Mouse (Mus musculus) midbrain, embryonic 15.5 days (tissue): ENCODE data around the gene Paf1. TPM values are rescaled to one million over a fixed set of nuclear protein-coding genes. Genes with fewer than 3 reads are reported as not detected.

Source experiments
- ATAC-seq: fragments of 200-750 bp; cut with Nextera tagmentation; replicated peaks from 2 replicates; pipeline ENCODE4 v1.8.0; 2017; ENCODE audit warnings: moderate TSS enrichment
- H3K27ac ChIP-seq: fragments of 300-500 bp; sonication (generic); 2 replicates; pipeline ENCODE4 v1.5.1; 2015; ENCODE audit warnings: mild to moderate bottlenecking, inconsistent platforms
- H3K27me3 ChIP-seq: fragments of 300-500 bp; sonication (generic); replicated peaks from 2 replicates; pipeline ENCODE4 v1.6.1; 2015; ENCODE audit warnings: inconsistent platforms
- H3K36me3 ChIP-seq: fragments of 300-500 bp; sonication (generic); replicated peaks from 2 replicates; pipeline ENCODE4 v1.6.1; 2015; ENCODE audit warnings: inconsistent platforms
- H3K4me1 ChIP-seq: fragments of 300-500 bp; sonication (generic); 2 replicates; pipeline ENCODE4 v1.6.1; 2015; ENCODE audit warnings: inconsistent platforms
- H3K4me2 ChIP-seq: fragments of 300-500 bp; sonication (generic); 2 replicates; pipeline ENCODE4 v1.6.1; 2015; ENCODE audit warnings: inconsistent platforms, mild to moderate bottlenecking, moderate library complexity
- H3K4me3 ChIP-seq: fragments of 300-500 bp; sonication (generic); 2 replicates; pipeline ENCODE4 v1.5.1; 2015; ENCODE audit warnings: mild to moderate bottlenecking, inconsistent platforms
- H3K9ac ChIP-seq: fragments of 300-500 bp; sonication (generic); 2 replicates; pipeline ENCODE4 v1.6.1; 2015; ENCODE audit warnings: mild to moderate bottlenecking, inconsistent platforms
- H3K9me3 ChIP-seq: fragments of 300-500 bp; sonication (generic); 2 replicates; pipeline ENCODE4 v1.6.1; 2016; ENCODE audit warnings: inconsistent platforms
- WGBS: fragments of 180-500 bp; shearing (Covaris S2); methylation state at CpG from one replicate; pipeline ENCODE4 v1.1.7; 2015; ENCODE audit warnings: mixed read lengths; 5-methylcytosine and 5-hydroxymethylcytosine counted together
- polyA plus RNA-seq: library from polyadenylated mRNA; unstranded; fragments of >200 nt; fragmentation: Nextera tagmentation; extraction: Ambion mirVana; gene quantifications from 2 replicates; pipeline ENCODE4 v1.2.1, GENCODE M21; 2015

The Paf1 gene
- polyA plus RNA-seq, 1 experiment from 2014 or later: 110 TPM

DNA sequence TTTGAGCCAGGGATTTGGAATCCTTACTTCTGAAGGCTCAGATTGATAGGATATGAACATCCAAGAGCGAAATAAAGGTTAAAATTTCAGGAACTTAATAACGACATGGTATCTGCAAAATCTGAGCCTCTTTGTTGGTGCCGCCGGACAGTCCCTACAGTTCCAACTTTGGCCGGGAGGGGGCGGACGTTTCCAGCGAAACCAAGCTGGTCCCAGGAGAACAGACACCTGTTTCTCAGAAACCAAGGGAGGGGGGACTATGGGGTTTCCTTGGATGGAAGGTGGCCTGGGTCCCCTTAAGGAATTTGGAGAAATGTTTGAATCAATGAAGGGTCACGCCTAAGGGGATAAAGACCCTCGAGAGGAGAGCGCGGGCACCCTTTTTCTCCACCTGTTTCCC, 53.7 kb downstream of the Paf1 start:
- no peak overlapping the region for H3K9ac ChIP-seq
- H3K4me2 ChIP-seq: no peak overlapping the region
- H3K27me3 ChIP-seq: peaks cover 5% of the 10 kb centered on the region; the same call in 1 of the 2 replicates
- ATAC-seq: no peak
- H3K9me3 ChIP-seq: no peaks in the 10 kb centered on the region
- H3K4me3 ChIP-seq: no peak overlapping the region
- peaks cover 17% of the 10 kb centered on the region; the same call in 1 of the 2 replicates for H3K4me1 ChIP-seq
- H3K36me3 ChIP-seq: no peaks in the 10 kb centered on the region
- H3K27ac ChIP-seq: no peak overlapping the region
- 4% methylated on average over 12 of the region's 12 CpGs for WGBS

DNA sequence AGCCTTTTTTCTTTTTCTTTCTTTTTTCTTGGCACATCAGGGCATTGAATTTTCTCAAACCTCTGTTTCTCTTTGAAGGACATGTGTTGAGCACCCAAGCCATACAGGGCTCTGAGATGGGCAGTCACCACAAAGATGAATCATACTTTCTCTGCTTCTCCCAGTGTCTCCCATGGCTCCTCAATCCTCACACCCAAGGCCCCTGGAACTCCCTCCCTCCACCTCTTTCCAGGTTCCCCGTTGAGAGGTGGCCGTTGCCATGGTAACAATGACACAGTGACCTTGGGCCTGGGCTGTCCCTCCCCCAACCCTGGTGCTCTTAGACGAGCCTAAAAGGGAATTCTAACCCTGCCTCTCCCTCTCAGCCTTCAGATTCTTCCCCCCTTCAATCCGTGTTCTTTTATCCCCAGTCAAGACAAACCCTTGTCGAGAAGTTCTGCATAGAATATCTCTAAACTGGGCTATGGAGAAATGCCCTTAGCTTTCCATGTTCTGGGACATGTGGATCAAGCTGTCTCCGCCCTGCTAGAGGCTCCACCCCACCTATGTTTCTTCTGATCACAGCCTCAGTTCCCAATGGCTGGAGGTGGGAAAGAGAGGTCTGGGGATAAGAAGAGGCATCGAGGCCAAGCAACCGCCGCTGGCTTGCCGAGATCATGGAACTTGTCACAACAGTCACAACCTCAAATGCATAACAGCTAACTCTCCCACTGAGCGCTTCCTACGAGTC, 54.5 kb downstream of the Paf1 start:
- H3K36me3 ChIP-seq: no peaks in the 10 kb centered on the region
- H3K27me3 ChIP-seq: peaks cover 5% of the 10 kb centered on the region; the same call in 1 of the 2 replicates
- H3K4me3 ChIP-seq: no peak overlapping the region
- no peak overlapping the region for H3K4me2 ChIP-seq
- H3K9me3 ChIP-seq: no peaks in the 10 kb centered on the region
- no peak for ATAC-seq
- WGBS: 16% methylated on average over 12 of the region's 12 CpGs
- H3K9ac ChIP-seq: no peak overlapping the region
- no peak overlapping the region for H3K27ac ChIP-seq
- H3K4me1 ChIP-seq: peaks cover 18% of the 10 kb centered on the region; the same call in 1 of the 2 replicates

DNA sequence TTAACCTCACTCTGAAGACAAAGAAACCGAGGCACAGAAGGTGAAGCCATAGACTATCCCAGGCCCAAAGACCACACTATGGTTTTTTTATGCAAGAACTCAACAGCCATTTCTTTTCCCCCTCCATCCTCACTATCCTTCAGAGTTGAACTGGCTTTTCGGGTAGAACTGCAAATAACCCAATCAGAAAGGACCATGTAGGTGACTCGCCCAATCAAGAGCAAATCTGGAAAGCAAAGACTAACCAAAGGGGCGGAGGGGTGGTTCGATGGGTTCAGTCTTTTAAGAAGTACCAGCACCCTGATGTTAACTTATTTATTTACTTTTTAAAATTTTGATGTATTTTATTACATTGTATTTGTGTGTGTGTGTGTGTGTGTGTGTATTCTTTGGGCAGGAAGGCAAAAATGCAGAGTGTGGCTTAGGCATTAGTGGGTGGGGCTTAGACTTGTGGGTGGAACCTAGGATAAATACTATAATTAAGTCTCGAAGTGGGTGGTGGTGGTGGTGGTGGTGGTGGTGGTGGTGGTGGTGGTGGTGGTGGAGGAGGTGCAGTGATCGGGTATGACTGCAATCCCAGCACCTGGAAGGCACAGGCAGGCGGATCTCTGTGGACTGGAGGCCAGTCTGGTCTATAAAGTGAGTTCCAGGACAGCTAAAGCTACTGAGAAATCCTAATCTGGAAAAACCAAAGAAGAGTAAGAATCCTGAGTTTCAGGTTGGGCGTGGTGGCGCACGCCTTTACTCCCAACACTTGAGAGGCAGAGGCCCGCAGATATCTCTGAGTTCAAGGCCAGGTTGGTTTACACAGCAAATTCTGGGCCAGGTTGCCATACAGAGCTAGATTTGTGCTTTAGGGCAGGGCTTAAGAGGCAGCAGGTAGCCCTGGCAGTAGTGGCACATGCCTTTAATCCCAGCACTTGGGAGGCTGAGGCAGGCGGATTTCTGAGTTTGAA, 55.4 kb downstream of the Paf1 start:
- Histone ChIP-seq H3K4me3 (no peak overlapping the region), H3K4me2 (no peak overlapping the region), H3K9me3 (no peaks in the 10 kb centered on the region), H3K9ac (no peak overlapping the region), H3K36me3 (no peaks in the 10 kb centered on the region), H3K27ac (no peak overlapping the region), H3K4me1 (peaks cover 23% of the 10 kb centered on the region), H3K27me3 (peaks cover 5% of the 10 kb centered on the region; the same call in 1 of the 2 replicates)
- no peak for ATAC-seq
- 72% methylated on average over 13 of the region's 13 CpGs for WGBS

Other genes starting within 250 kb of the Paf1 start
- 75.6 and 78.4 TPM in 2 replicates for gene Fbl, start 223.2 kb upstream of the Paf1 start, polyA plus RNA-seq
- 16.3 and 18.1 TPM in 2 replicates for gene Dyrk1b, start 213.5 kb upstream of the Paf1 start, polyA plus RNA-seq
- 16.4 and 21.0 TPM in 2 replicates for gene Eid2, start 125.1 kb upstream of the Paf1 start, polyA plus RNA-seq
- gene Eid2b, start 115.2 kb upstream of the Paf1 start, polyA plus RNA-seq: 44.1 and 45.1 TPM in 2 replicates
- 0.92 and 1.3 TPM in 2 replicates for gene Selenov, start 101.8 kb upstream of the Paf1 start, polyA plus RNA-seq
- gene Dll3, start 90.7 kb upstream of the Paf1 start, polyA plus RNA-seq: 22.6 and 23.1 TPM in 2 replicates
- gene Timm50, start 80.9 kb upstream of the Paf1 start, polyA plus RNA-seq: 129 and 136 TPM in 2 replicates
- gene Supt5, start 54.2 kb upstream of the Paf1 start, polyA plus RNA-seq: 111 and 112 TPM in 2 replicates
- gene Rps16, start 42.3 kb upstream of the Paf1 start, polyA plus RNA-seq: 430 and 438 TPM in 2 replicates
- 28.8 and 32.5 TPM in 2 replicates for gene Plekhg2, start 20.4 kb upstream of the Paf1 start, polyA plus RNA-seq
- 3.2 and 3.3 TPM in 2 replicates for gene Zfp36, start 12.7 kb upstream of the Paf1 start, polyA plus RNA-seq
- 46.6 and 47.0 TPM in 2 replicates for gene Med29, start 243 bp upstream of the Paf1 start, polyA plus RNA-seq
- gene Gmfg, start 44.5 kb downstream of the Paf1 start, polyA plus RNA-seq: 3.2 and 3.4 TPM in 2 replicates
- 20.9 and 23.0 TPM in 2 replicates for gene Lrfn1, start 59.0 kb downstream of the Paf1 start, polyA plus RNA-seq
- not detected in 2 replicates for gene Ifnl2, start 117.5 kb downstream of the Paf1 start, polyA plus RNA-seq
- not detected in 2 replicates for gene Ifnl3, start 129.9 kb downstream of the Paf1 start, polyA plus RNA-seq
- not detected in 2 replicates for gene Sycn, start 147.9 kb downstream of the Paf1 start, polyA plus RNA-seq
- 0.14 and 0.18 TPM in 2 replicates for gene Nccrp1, start 154.3 kb downstream of the Paf1 start, polyA plus RNA-seq
- gene Samd4b, start 205.2 kb downstream of the Paf1 start, polyA plus RNA-seq: 22.8 and 24.8 TPM in 2 replicates
- 20.9 and 21.6 TPM in 2 replicates for gene Pak4, start 205.2 kb downstream of the Paf1 start, polyA plus RNA-seq
- gene Acp7, start 238.4 kb downstream of the Paf1 start, polyA plus RNA-seq: 0.40 TPM in 1 of 2 replicates, not detected in the other